Mouse (Mus musculus): ENCODE measurements around the gene Acsl6. TPM values are rescaled to one million over a fixed set of nuclear protein-coding genes. Genes with fewer than 3 reads are reported as not detected.
"Not testable (repeated sequence)": the region's sequence is repeated elsewhere in the genome, so short reads cannot be mapped to it uniquely, and the experiment has no call there.

Gene Acsl6
- polyA plus RNA-seq, 1 experiment from 2014 or later = 17.7 TPM

- no peak overlapping the region for H3K27ac ChIP-seq (ENCODE audit: low read depth, low read length)
- DNase-seq (ENCODE audit: low spot score) (no peak), ATAC-seq (ENCODE audit: insufficient read depth, low FRiP score, low TSS enrichment) (no peak)
- no peaks in the 10 kb centered on the region for H3K9me3 ChIP-seq (ENCODE audit: control insufficient read depth, low read length)
- H3K4me3 ChIP-seq (ENCODE audit: low read depth, low read length) = no peak overlapping the region
- no peak overlapping the region for H3K9ac ChIP-seq (ENCODE audit: low read length)
- H3K36me3 ChIP-seq (ENCODE audit: control insufficient read depth, insufficient read depth, low read length) = no peaks in the 10 kb centered on the region
- WGBS = 90% methylated on average over 8 of the region's 8 CpGs
- H3K27me3 ChIP-seq (ENCODE audit: control insufficient read depth, insufficient read depth, low read length) = no peaks in the 10 kb centered on the region
- no peaks in the 10 kb centered on the region for H3K4me1 ChIP-seq (ENCODE audit: control insufficient read depth, insufficient read depth, low read length)
- no peak overlapping the region for H3K4me2 ChIP-seq (ENCODE audit: low read depth)
Observed at GRCm38 (mm10) chr11:54287821-54288453, 15.7 kb upstream of the Acsl6 start.

GRCm38 (mm10) chr11:54292163-54292562 is 11.4 kb upstream of the Acsl6 start:
- Histone ChIP-seq H3K36me3 (ENCODE audit: control insufficient read depth, insufficient read depth, low read length) (no peaks in the 10 kb centered on the region), H3K9me3 (ENCODE audit: control insufficient read depth, low read length) (no peaks in the 10 kb centered on the region), H3K27ac (ENCODE audit: low read depth, low read length) (no peak overlapping the region), H3K4me3 (ENCODE audit: low read depth, low read length) (no peak overlapping the region), H3K9ac (ENCODE audit: low read length) (no peak overlapping the region), H3K4me1 (ENCODE audit: control insufficient read depth, insufficient read depth, low read length) (no peaks in the 10 kb centered on the region), H3K27me3 (ENCODE audit: control insufficient read depth, insufficient read depth, low read length) (no peaks in the 10 kb centered on the region), H3K4me2 (ENCODE audit: low read depth) (no peak overlapping the region)
- ATAC-seq (ENCODE audit: insufficient read depth, low FRiP score, low TSS enrichment) (no peak), DNase-seq (ENCODE audit: low spot score) (no peak)
- 87% methylated on average over 2 of the region's 2 CpGs for WGBS

- ATAC-seq (ENCODE audit: insufficient read depth, low FRiP score, low TSS enrichment) (no peak), DNase-seq (ENCODE audit: low spot score) (no peak)
- H3K4me1 ChIP-seq (ENCODE audit: control insufficient read depth, insufficient read depth, low read length) = no peaks in the 10 kb centered on the region
- WGBS = 77% methylated on average over 12 of the region's 12 CpGs
- H3K36me3 ChIP-seq (ENCODE audit: control insufficient read depth, insufficient read depth, low read length) = no peaks in the 10 kb centered on the region
- H3K4me2 ChIP-seq (ENCODE audit: low read depth) = no peak overlapping the region
- no peak overlapping the region for H3K4me3 ChIP-seq (ENCODE audit: low read depth, low read length)
- H3K27me3 ChIP-seq (ENCODE audit: control insufficient read depth, insufficient read depth, low read length) = no peaks in the 10 kb centered on the region
- H3K27ac ChIP-seq (ENCODE audit: low read depth, low read length) = no peak overlapping the region
- no peak overlapping the region for H3K9ac ChIP-seq (ENCODE audit: low read length)
- no peaks in the 10 kb centered on the region for H3K9me3 ChIP-seq (ENCODE audit: control insufficient read depth, low read length)
Observed at GRCm38 (mm10) chr11:54293980-54294807, 9.4 kb upstream of the Acsl6 start.

- DNase-seq (ENCODE audit: low spot score) = no peak
- H3K27ac ChIP-seq (ENCODE audit: low read depth, low read length) = no peak overlapping the region
- no peaks in the 10 kb centered on the region for H3K9me3 ChIP-seq (ENCODE audit: control insufficient read depth, low read length)
- H3K4me3 ChIP-seq (ENCODE audit: low read depth, low read length) = no peak overlapping the region
- WGBS = 87% methylated on average over 4 of the region's 4 CpGs
- no peaks in the 10 kb centered on the region for H3K36me3 ChIP-seq (ENCODE audit: control insufficient read depth, insufficient read depth, low read length)
- no peak overlapping the region for H3K4me2 ChIP-seq (ENCODE audit: low read depth)
- no peak overlapping the region for H3K9ac ChIP-seq (ENCODE audit: low read length)
- ATAC-seq (ENCODE audit: insufficient read depth, low FRiP score, low TSS enrichment) = no peak
- H3K4me1 ChIP-seq (ENCODE audit: control insufficient read depth, insufficient read depth, low read length) = no peaks in the 10 kb centered on the region
- H3K27me3 ChIP-seq (ENCODE audit: control insufficient read depth, insufficient read depth, low read length) = no peaks in the 10 kb centered on the region
Observed at GRCm38 (mm10) chr11:54295971-54296370, 7.6 kb upstream of the Acsl6 start.

GRCm38 (mm10) chr11:54296734-54297133 is 6.9 kb upstream of the Acsl6 start:
- no peaks in the 10 kb centered on the region for H3K27me3 ChIP-seq (ENCODE audit: control insufficient read depth, insufficient read depth, low read length)
- 83% methylated on average over 1 of the region's 1 CpGs for WGBS
- no peak overlapping the region for H3K4me2 ChIP-seq (ENCODE audit: low read depth)
- no peak overlapping the region for H3K9ac ChIP-seq (ENCODE audit: low read length)
- no peak for DNase-seq (ENCODE audit: low spot score)
- no peak overlapping the region for H3K4me3 ChIP-seq (ENCODE audit: low read depth, low read length)
- H3K27ac ChIP-seq (ENCODE audit: low read depth, low read length) = no peak overlapping the region
- no peak for ATAC-seq (ENCODE audit: insufficient read depth, low FRiP score, low TSS enrichment)
- H3K36me3 ChIP-seq (ENCODE audit: control insufficient read depth, insufficient read depth, low read length) = no peaks in the 10 kb centered on the region
- H3K4me1 ChIP-seq (ENCODE audit: control insufficient read depth, insufficient read depth, low read length) = no peaks in the 10 kb centered on the region
- no peaks in the 10 kb centered on the region for H3K9me3 ChIP-seq (ENCODE audit: control insufficient read depth, low read length)

GRCm38 (mm10) chr11:54297471-54297870 is 6.1 kb upstream of the Acsl6 start:
- WGBS = 86% methylated on average over 2 of the region's 2 CpGs
- not testable (repeated sequence) for H3K4me2 ChIP-seq (ENCODE audit: low read depth); DNase-seq (ENCODE audit: low spot score)

GRCm38 (mm10) chr11:54298777-54299176 is 4.8 kb upstream of the Acsl6 start:
- Histone ChIP-seq H3K9me3 (ENCODE audit: control insufficient read depth, low read length) (no peaks in the 10 kb centered on the region), H3K9ac (ENCODE audit: low read length) (no peak overlapping the region), H3K27me3 (ENCODE audit: control insufficient read depth, insufficient read depth, low read length) (no peaks in the 10 kb centered on the region), H3K27ac (ENCODE audit: low read depth, low read length) (no peak overlapping the region), H3K4me3 (ENCODE audit: low read depth, low read length) (no peak overlapping the region), H3K4me2 (ENCODE audit: low read depth) (no peak overlapping the region), H3K4me1 (ENCODE audit: control insufficient read depth, insufficient read depth, low read length) (no peaks in the 10 kb centered on the region), H3K36me3 (ENCODE audit: control insufficient read depth, insufficient read depth, low read length) (no peaks in the 10 kb centered on the region)
- no peak for ATAC-seq (ENCODE audit: insufficient read depth, low FRiP score, low TSS enrichment)
- DNase-seq (ENCODE audit: low spot score) = no peak

More at GRCm38 (mm10) chr11:54297471-54297870, 6.1 kb upstream of the Acsl6 start:
- not testable (repeated sequence) for H3K4me3 ChIP-seq (ENCODE audit: low read depth, low read length); H3K4me1 ChIP-seq (ENCODE audit: control insufficient read depth, insufficient read depth, low read length); H3K27ac ChIP-seq (ENCODE audit: low read depth, low read length); H3K27me3 ChIP-seq (ENCODE audit: control insufficient read depth, insufficient read depth, low read length); ATAC-seq (ENCODE audit: insufficient read depth, low FRiP score, low TSS enrichment); H3K9me3 ChIP-seq (ENCODE audit: control insufficient read depth, low read length); H3K9ac ChIP-seq (ENCODE audit: low read length); H3K36me3 ChIP-seq (ENCODE audit: control insufficient read depth, insufficient read depth, low read length)

- Histone ChIP-seq H3K36me3 (ENCODE audit: control insufficient read depth, insufficient read depth, low read length) (no peaks in the 10 kb centered on the region), H3K27me3 (ENCODE audit: control insufficient read depth, insufficient read depth, low read length) (no peaks in the 10 kb centered on the region), H3K9me3 (ENCODE audit: control insufficient read depth, low read length) (no peaks in the 10 kb centered on the region), H3K4me2 (ENCODE audit: low read depth) (no peak overlapping the region), H3K27ac (ENCODE audit: low read depth, low read length) (no peak overlapping the region), H3K4me1 (ENCODE audit: control insufficient read depth, insufficient read depth, low read length) (peaks cover 4% of the 10 kb centered on the region; the same call in 1 of the 2 replicates), H3K9ac (ENCODE audit: low read length) (no peak overlapping the region), H3K4me3 (ENCODE audit: low read depth, low read length) (no peak overlapping the region)
- no peak for DNase-seq (ENCODE audit: low spot score)
- ATAC-seq (ENCODE audit: insufficient read depth, low FRiP score, low TSS enrichment) = no peak
- WGBS = 90% methylated on average over 8 of the region's 8 CpGs
Observed at GRCm38 (mm10) chr11:54301994-54302393, 1.6 kb upstream of the Acsl6 start.

GRCm38 (mm10) chr11:54302606-54303005 is 992 bp upstream of the Acsl6 start:
- Histone ChIP-seq H3K9me3 (ENCODE audit: control insufficient read depth, low read length) (no peaks in the 10 kb centered on the region), H3K9ac (ENCODE audit: low read length) (no peak overlapping the region), H3K36me3 (ENCODE audit: control insufficient read depth, insufficient read depth, low read length) (no peaks in the 10 kb centered on the region), H3K27me3 (ENCODE audit: control insufficient read depth, insufficient read depth, low read length) (no peaks in the 10 kb centered on the region), H3K4me3 (ENCODE audit: low read depth, low read length) (no peak overlapping the region), H3K4me1 (ENCODE audit: control insufficient read depth, insufficient read depth, low read length) (peaks cover 4% of the 10 kb centered on the region; the same call in 1 of the 2 replicates), H3K4me2 (ENCODE audit: low read depth) (no peak overlapping the region), H3K27ac (ENCODE audit: low read depth, low read length) (no peak overlapping the region)
- 87% methylated on average over 3 of the region's 3 CpGs for WGBS
- DNase-seq (ENCODE audit: low spot score) (no peak), ATAC-seq (ENCODE audit: insufficient read depth, low FRiP score, low TSS enrichment) (no peak)

Data from neural tube, embryonic 11.5 days (tissue).